Mouse (Mus musculus) neural tube, embryonic 14.5 days (tissue): ENCODE data around the gene Gcc2. TPM values are rescaled to one million over a fixed set of nuclear protein-coding genes. Genes with fewer than 3 reads are reported as not detected.
"Not testable (repeated sequence)": the region's sequence is repeated elsewhere in the genome, so short reads cannot be mapped to it uniquely, and the experiment has no call there.

Experiments used
- ATAC-seq: fragments of 200-750 bp; cut with Nextera tagmentation; 2 replicates; pipeline ENCODE4 v1.8.0; 2017; ENCODE audit warnings: low read depth, mild to moderate bottlenecking, moderate TSS enrichment, moderate library complexity
- H3K27ac ChIP-seq: fragments of 300-500 bp; sonication (generic); 2 replicates; pipeline ENCODE4 v1.5.1; 2014; ENCODE audit warnings: low read depth, mild to moderate bottlenecking, control low read depth, low read length, moderate library complexity, mixed read lengths
- H3K27me3 ChIP-seq: fragments of 300-500 bp; sonication (generic); 2 replicates; pipeline ENCODE4 v1.6.1; 2014; ENCODE audit warnings: low read length; ENCODE audit not compliant: control insufficient read depth, insufficient read depth
- H3K36me3 ChIP-seq: fragments of 300-500 bp; sonication (generic); 2 replicates; pipeline ENCODE4 v1.6.1; 2014; ENCODE audit warnings: low read length, mixed read lengths; ENCODE audit not compliant: control insufficient read depth, insufficient read depth
- H3K4me1 ChIP-seq: fragments of 300-500 bp; sonication (generic); 2 replicates; pipeline ENCODE4 v1.6.1; 2014; ENCODE audit warnings: low read length; ENCODE audit not compliant: control insufficient read depth, insufficient read depth
- H3K4me2 ChIP-seq: fragments of 300-500 bp; sonication (generic); 2 replicates; pipeline ENCODE4 v1.6.1; 2014; ENCODE audit warnings: mild to moderate bottlenecking, low read depth, low read length, control low read depth
- H3K4me3 ChIP-seq: fragments of 300-500 bp; sonication (generic); 2 replicates; pipeline ENCODE4 v1.5.1; 2014; ENCODE audit warnings: low read depth, low read length, control low read depth, mixed read lengths
- H3K9ac ChIP-seq: fragments of 300-500 bp; sonication (generic); replicated peaks from 2 replicates; pipeline ENCODE4 v1.6.1; 2014; ENCODE audit warnings: low read depth, mild to moderate bottlenecking, control low read depth, low read length, mixed read lengths
- H3K9me3 ChIP-seq: fragments of 300-500 bp; sonication (generic); 2 replicates; pipeline ENCODE4 v1.6.1; 2016; ENCODE audit warnings: low read length; ENCODE audit not compliant: control insufficient read depth
- WGBS: fragments of 180-500 bp; shearing (Covaris S2); extraction: QIAGEN DNeasy Blood & Tissue Kit; methylation state at CpG from one replicate; pipeline ENCODE4 v1.1.7; 2014; 5-methylcytosine and 5-hydroxymethylcytosine counted together
- polyA plus RNA-seq: library from polyadenylated mRNA; unstranded; fragments of >200 nt; fragmentation: Nextera tagmentation; extraction: Ambion mirVana; gene quantifications from 2 replicates; pipeline ENCODE4 v1.2.1, GENCODE M21; 2014

The Gcc2 gene
- polyA plus RNA-seq, 1 experiment from 2014 or later, result 89.2 TPM

GRCm38 (mm10) chr10:58306897-58307296 lies 51.6 kb downstream of the Gcc2 start:
- peaks cover 23% of the 10 kb centered on the region; the same call in 1 of the 2 replicates for H3K36me3 ChIP-seq
- no peak overlapping the region for H3K9ac ChIP-seq
- no peak overlapping the region for H3K27ac ChIP-seq
- ATAC-seq, result no peak
- H3K4me1 ChIP-seq, result no peaks in the 10 kb centered on the region
- H3K4me3 ChIP-seq, result no peak overlapping the region
- no peaks in the 10 kb centered on the region for H3K9me3 ChIP-seq
- H3K27me3 ChIP-seq, result no peaks in the 10 kb centered on the region
- H3K4me2 ChIP-seq, result no peak overlapping the region
- WGBS, result 95% methylated on average over 3 of the region's 3 CpGs

- H3K36me3 ChIP-seq, result peaks cover 16% of the 10 kb centered on the region; the same call in 1 of the 2 replicates
- WGBS, result 86% methylated on average over 1 of the region's 1 CpGs
- no peak for ATAC-seq
Observed at GRCm38 (mm10) chr10:58310791-58311190, 55.5 kb downstream of the Gcc2 start.

GRCm38 (mm10) chr10:58312887-58313286 lies 57.6 kb downstream of the Gcc2 start:
- Histone ChIP-seq H3K4me3 (no peak overlapping the region), H3K27me3 (no peaks in the 10 kb centered on the region), H3K4me2 (no peak overlapping the region), H3K9me3 (no peaks in the 10 kb centered on the region), H3K27ac (no peak overlapping the region), H3K36me3 (peaks cover 16% of the 10 kb centered on the region; the same call in 1 of the 2 replicates), H3K9ac (no peak overlapping the region), H3K4me1 (no peaks in the 10 kb centered on the region)
- no peak for ATAC-seq
- 94% methylated on average over 5 of the region's 5 CpGs for WGBS

More at GRCm38 (mm10) chr10:58310791-58311190, 55.5 kb downstream of the Gcc2 start:
- Histone ChIP-seq H3K4me1 (no peaks in the 10 kb centered on the region), H3K9me3 (no peaks in the 10 kb centered on the region), H3K4me3 (no peak overlapping the region), H3K27ac (no peak overlapping the region), H3K4me2 (no peak overlapping the region), H3K27me3 (no peaks in the 10 kb centered on the region), H3K9ac (no peak overlapping the region)

GRCm38 (mm10) chr10:58320881-58321280 lies 65.6 kb downstream of the Gcc2 start:
- Histone ChIP-seq H3K9me3 (no peaks in the 10 kb centered on the region), H3K4me2 (no peak overlapping the region), H3K27me3 (no peaks in the 10 kb centered on the region), H3K4me3 (no peak overlapping the region), H3K27ac (no peak overlapping the region), H3K4me1 (peaks cover 4% of the 10 kb centered on the region; the same call in 1 of the 2 replicates), H3K36me3 (no peaks in the 10 kb centered on the region), H3K9ac (no peak overlapping the region)
- no peak for ATAC-seq
- WGBS, result 93% methylated on average over 3 of the region's 3 CpGs

GRCm38 (mm10) chr10:58322361-58323027 lies 67.2 kb downstream of the Gcc2 start:
- no peak overlapping the region for H3K9ac ChIP-seq

GRCm38 (mm10) chr10:58323028-58323991 lies 68.0 kb downstream of the Gcc2 start, which contains the start of gene Lims1:
Lims1 (plus strand) TSS chr10:58323466.
- H3K9me3 ChIP-seq, result no peaks in the 10 kb centered on the region
- peak within 1 kb of the TSS; percentile 86 for H3K4me3 ChIP-seq
- H3K36me3 ChIP-seq, result no peaks in the 10 kb centered on the region
- peak; percentile 97 for ATAC-seq
- H3K4me1 ChIP-seq, result peaks cover 15% of the 10 kb centered on the region; the same call in 1 of the 2 replicates
- WGBS, result under 1% methylated on average over 82 of the region's 86 CpGs
- H3K27me3 ChIP-seq, result no peaks in the 10 kb centered on the region
- H3K9ac ChIP-seq, result peak within 1 kb of the TSS; percentile 78
- peak within 1 kb of the TSS; percentile 55 for H3K4me2 ChIP-seq
- peak within 1 kb of the TSS; percentile 55 for H3K27ac ChIP-seq

More at GRCm38 (mm10) chr10:58322361-58323027, 67.2 kb downstream of the Gcc2 start:
- WGBS, result 33% methylated on average over 6 of the region's 6 CpGs
- ATAC-seq, result no peak
- H3K4me1 ChIP-seq, result peaks cover 15% of the 10 kb centered on the region; the same call in 1 of the 2 replicates
- H3K9me3 ChIP-seq, result no peaks in the 10 kb centered on the region
- H3K4me2 ChIP-seq, result peak overlapping the region; percentile 55
- no peaks in the 10 kb centered on the region for H3K27me3 ChIP-seq
- peak overlapping the region; percentile 36 for H3K27ac ChIP-seq
- H3K4me3 ChIP-seq, result peak overlapping the region; percentile 86
- no peaks in the 10 kb centered on the region for H3K36me3 ChIP-seq

GRCm38 (mm10) chr10:58326271-58326670 lies 71.0 kb downstream of the Gcc2 start:
- no peaks in the 10 kb centered on the region for H3K9me3 ChIP-seq
- no peak overlapping the region for H3K27ac ChIP-seq
- no peak for ATAC-seq
- no peaks in the 10 kb centered on the region for H3K27me3 ChIP-seq
- no peaks in the 10 kb centered on the region for H3K36me3 ChIP-seq
- H3K9ac ChIP-seq, result no peak overlapping the region
- H3K4me2 ChIP-seq, result 0 out of 2 replicates have a peak overlapping the region, but pooled peaks have one; percentile 4
- WGBS, result 21% methylated on average over 3 of the region's 3 CpGs
- peaks cover 15% of the 10 kb centered on the region; the same call in 1 of the 2 replicates for H3K4me1 ChIP-seq
- no peak overlapping the region for H3K4me3 ChIP-seq

GRCm38 (mm10) chr10:58327836-58328235 lies 72.5 kb downstream of the Gcc2 start:
- H3K27me3 ChIP-seq, H3K4me3 ChIP-seq, H3K4me2 ChIP-seq, H3K36me3 ChIP-seq, ATAC-seq, H3K27ac ChIP-seq, H3K9me3 ChIP-seq, H3K9ac ChIP-seq: not testable (repeated sequence)
- WGBS, result 97% methylated on average over 6 of the region's 6 CpGs
- H3K4me1 ChIP-seq, result peaks cover 15% of the 10 kb centered on the region; the same call in 1 of the 2 replicates
